Mouse (Mus musculus) frontal cortex, postnatal 36 days (tissue): Measurements from ENCODE around the gene Spata31d1b.
"Not testable (repeated sequence)": the region's sequence is repeated elsewhere in the genome, so short reads cannot be mapped to it uniquely, and the experiment has no call there.

Experiments
- DNase-seq, 2 experiments: peaks; one replicate each; pipeline ENCODE4 v3.0.0; 2022; ENCODE audit warnings: low spot score in 2 of 2

Spata31d1b gene

DNA sequence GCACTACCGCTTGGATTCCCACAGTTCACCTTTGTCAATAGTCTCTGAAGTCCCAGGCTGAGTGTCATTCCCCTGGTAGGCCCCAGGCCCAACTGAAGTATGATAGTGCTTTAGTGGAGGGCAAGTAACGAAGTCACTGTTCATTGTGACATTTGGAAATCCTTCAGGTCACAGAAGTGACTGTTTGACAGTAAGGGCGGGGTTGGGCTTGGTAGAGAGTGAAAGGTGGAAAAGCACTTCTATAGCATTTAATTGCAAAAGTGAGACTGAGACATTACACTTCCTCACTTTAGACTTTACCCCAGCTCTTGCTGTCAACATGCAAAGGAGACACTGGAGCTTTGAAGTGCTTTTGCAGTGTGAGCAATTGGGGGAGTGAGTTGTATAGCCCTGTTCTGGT, 18.1 kb upstream of the Spata31d1b start, which contains the start of gene 4921517D22Rik:
Gene 4921517D22Rik, minus strand, starts transcription at position 101 of the 400 bp plus-strand sequence.
- DNase-seq, result no peak

DNA sequence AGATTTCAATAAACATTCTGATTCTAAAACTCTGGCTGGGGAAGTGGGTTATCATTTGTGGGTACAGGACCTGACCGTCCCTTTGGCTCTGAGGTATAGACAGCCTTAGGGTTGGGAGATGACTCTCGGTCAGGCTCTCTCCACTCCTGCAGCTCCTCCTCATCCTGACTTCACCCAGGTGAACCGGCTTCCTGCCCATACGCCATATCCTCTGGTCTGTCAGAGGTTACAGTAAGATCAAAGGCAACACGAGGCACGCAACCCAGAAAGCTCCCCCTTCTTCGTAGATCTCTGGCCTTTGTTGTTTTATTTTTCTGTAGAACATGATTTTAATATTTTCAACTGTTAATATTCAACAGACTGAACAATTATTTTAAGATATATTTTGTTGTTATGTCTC, 16.3 kb upstream of the Spata31d1b start:
- no peak for DNase-seq

DNA sequence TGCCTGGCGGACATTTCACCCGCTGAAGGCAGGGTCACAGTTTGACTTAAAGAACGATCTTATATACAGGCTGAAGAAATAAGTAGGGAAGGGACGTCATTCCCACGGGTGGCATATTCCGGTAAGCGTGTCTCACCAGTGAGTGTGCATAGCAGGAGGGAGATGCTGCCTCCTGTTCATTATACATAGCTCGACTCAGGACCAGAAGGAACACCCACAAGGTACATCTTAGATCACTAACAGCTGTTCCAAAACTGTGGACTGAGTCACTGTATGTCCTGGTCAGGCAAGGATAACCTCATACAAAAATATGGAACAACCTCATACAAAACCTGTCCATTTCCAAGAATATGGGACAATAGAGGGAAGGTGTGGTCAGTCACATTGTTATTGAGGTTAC, 13.0 kb upstream of the Spata31d1b start:
- DNase-seq, result peak; percentile 15 to 33

DNA sequence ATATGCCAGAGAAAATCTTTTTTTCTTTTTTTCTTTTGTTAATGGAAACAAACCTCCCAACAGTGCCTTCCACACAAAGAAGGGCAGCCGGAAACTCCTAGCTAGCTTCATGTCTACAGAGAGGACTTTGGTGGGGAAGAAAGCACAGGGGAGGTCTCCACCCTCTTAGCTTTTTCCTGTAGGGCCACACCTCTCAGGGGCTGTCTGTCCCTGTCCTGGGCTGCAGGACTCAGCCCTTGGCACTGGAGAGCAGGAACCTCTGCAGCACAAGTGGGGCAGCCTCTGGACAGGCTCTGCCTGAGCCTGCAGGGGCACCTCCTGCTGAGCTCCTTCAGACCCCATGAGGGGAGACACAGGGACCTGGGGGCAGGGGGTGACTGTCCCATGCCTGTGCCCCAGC, 11.9 kb upstream of the Spata31d1b start:
- DNase-seq, result not testable (repeated sequence)

DNA sequence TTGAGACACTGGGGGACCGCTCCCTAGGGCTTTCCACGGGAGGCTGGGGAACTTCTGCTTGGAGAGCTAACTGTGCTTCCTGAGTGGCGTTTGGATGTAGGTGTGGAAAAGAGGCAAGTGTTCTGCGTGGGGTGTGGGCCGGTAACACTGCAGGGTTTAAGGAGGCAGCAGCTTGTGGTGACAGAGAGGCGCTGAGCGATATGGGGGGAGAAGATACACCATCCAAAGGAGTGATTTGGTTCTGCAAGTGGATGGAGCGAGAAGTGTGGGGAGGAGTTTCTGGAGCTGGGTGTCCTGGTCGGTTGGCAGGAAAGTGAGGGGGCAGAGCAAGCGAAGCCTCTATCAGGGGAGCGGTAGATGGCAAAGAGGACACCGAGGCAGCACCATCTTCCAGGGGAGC, 8.6 kb upstream of the Spata31d1b start:
- peak; percentile 45 to 54 for DNase-seq

DNA sequence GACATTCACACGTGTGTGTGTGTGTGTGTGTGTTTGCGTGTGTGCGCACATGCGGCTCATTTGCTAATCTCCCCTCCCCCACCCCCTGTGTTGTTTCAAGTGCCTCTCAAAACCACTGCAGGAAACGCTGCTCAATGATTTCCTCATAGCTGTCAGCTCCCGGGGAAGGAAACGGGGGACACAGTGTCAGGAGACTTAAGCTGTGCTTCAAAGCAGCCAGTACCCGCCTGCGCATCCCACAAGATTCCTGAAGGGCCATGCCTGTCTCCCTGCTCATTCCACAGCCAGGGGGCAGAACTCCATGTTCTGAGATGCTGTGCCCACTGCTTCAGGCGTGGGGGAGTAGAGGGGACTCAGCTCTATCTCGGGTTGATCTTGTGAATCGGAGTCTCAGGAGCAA, 7.5 kb upstream of the Spata31d1b start:
- DNase-seq, result peak; percentile 14 to 41

DNA sequence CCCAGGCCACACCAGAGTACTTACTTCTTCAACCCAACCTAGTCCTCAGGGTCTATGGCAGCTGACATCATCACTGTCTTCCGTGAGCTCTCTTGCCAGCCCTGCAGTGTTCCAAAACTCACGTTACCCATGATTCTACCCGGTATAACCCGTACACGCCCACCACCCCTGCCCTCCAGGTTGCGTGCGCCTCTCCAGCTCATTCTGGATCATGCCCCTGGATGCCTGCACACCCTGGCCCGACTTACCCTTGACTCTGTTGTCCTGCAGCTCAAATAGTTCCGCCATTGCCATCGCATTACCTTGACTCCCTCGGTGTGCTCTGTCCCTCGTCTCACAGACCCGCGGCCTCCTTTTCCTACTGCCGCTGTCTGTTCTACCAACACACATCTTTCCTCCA, 1.9 kb upstream of the Spata31d1b start, which contains the start of gene Spata31d1a:
Gene Spata31d1a, minus strand, starts transcription at position 101 of the 400 bp plus-strand sequence.
- no peak for DNase-seq

DNA sequence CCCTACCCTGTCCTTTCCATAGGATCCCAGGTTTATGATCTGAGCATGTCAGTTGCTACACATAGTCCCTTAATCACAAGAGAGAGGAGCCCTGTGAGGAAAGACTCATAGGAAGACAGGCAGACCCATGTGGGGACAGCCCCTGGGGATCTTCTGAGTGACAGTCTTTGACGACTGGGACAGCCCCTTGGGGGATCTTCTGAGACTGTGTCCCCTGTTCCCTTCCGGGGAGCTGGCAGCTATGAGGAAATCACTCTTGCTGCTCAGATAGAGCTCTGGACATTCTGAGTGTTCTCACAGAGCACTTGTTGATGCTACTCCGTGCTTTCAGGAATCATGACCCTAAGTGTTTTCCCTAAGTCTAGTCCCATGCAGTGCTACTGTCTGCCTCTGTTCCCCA, 1.6 kb downstream of the Spata31d1b start:
- no peak for DNase-seq

DNA sequence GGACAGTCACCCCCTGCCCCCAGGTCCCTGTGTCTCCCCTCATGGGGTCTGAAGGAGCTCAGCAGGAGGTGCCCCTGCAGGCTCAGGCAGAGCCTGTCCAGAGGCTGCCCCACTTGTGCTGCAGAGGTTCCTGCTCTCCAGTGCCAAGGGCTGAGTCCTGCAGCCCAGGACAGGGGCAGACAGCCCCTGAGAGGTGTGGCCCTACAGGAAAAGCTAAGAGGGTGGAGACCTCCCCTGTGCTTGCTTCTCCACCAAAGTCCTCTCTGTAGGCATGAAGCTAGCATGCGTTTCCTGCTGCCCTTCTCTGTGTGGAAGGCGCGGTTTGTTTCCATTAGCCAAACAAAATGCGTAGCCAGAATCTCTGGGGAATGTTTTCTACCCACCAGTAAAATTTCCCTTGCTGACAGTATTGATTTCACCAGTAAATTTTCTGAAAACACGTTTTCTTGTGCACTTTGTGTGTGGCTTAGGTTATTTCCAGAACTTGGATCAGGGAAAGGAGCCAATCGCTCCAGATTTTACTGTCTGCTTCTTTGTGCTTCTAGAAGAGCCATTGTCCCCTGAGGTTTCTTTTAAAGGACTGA, 6.9 kb downstream of the Spata31d1b start:
- not testable (repeated sequence) for DNase-seq

DNA sequence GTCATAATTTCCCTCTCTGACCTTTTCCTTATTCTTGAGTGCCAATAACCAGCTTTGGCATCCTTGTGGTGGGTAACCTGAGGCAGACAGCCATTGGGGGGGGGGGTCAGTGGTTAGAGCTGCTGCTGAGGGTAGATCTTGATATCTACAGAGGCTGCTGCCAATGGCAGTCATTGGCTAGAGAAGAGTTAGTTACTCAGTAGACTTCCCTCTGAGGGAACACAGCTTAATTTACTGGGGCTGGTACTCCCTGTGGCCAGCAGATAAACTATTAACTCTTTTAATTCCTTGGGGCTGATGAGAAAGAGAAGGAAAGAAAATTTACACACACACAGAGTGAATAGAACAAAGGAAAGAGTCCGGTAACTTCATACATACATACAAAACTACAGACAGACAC, 7.4 kb downstream of the Spata31d1b start:
- DNase-seq, result no peak

DNA sequence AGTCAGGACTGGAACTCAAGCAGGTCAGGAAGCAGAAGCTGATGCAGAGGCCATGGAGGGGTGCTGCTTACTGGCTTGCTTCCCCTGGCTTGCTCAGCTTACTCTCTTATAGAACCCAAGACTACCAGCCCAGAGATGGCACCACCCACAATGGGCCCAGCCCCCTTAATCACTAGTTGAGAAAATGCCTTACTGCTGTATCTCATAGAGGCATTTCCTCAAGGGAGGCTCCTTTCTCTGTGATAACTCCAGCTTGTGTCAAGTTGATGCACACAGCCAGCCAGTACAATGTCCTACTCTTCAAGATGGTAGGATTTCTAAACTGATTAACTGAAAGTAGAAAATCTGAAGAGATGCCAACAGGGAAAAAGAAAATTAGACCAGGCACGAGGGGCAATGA, 10.0 kb downstream of the Spata31d1b start:
- not testable (repeated sequence) for DNase-seq

DNA sequence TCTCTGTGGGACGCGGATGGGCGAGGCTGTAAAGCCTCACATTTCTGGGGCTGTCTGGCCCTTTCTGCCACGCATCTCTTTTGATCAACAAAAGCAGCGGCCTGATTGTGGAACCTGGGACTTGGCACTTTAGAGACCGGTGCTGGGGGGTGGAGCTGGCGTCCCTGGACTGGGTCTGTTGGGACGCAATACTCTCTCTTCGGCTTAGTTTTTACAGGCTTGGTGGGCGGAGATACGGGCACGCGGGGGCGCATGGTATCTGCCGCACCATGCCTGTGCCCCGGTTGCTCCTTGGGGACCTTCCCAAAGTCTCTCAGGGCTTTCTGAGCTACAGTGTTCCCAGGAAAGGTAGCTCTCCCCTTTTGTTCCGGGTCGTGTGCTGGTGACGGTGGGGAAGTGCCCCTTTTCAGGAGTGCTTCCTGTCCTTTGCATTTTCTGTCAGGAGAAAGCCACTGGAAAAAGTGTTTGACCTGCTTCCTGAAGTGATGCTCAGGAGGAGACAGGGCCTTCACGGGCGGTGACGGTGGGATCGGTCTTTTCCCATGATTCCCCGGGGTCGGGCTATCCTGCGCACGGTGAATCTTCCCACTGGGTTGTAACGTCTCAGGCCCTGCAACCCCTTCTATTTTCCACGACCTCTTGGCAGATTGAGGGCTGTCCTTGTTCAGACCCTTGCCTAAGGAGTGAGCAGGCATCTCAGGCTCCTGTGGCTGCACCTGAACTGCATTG, 14.2 kb downstream of the Spata31d1b start:
- DNase-seq, result no peak

DNA sequence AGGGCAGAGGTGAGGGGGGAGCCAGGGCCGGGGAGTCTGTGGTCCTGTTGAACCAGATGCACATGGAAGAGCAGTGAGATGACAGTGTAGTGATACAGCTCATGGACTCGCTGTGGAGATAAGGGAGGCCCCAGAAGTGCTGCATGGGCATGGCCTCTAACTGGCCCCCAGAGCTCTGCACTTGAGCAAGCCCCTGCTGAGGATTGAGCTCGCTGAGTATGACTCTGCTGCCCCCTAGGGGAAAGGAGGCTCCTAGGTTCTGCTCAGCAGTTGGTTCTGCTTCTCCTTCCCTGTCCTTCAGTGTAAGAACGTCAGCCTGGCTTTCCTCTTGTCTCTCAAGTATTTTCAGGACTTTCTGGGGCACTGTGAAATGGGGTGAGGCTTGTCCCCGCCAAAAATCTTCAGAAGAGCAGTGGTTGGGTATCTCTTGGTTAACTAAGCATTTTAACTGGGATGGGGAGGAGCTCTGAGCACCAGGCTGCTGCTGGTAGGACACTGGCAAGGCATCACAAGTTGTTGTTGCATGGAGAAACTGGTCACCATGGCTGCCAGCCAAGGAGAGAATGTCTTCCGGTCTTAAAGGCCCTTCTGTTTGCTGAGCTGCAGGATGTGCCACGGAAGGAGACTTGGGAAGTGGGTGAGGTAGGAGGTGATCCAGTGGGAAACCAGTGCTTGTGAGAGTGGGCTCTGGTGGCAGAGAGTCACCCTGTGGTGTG, 16.5 kb downstream of the Spata31d1b start:
- peak; percentile 86 to 89 for DNase-seq

DNA sequence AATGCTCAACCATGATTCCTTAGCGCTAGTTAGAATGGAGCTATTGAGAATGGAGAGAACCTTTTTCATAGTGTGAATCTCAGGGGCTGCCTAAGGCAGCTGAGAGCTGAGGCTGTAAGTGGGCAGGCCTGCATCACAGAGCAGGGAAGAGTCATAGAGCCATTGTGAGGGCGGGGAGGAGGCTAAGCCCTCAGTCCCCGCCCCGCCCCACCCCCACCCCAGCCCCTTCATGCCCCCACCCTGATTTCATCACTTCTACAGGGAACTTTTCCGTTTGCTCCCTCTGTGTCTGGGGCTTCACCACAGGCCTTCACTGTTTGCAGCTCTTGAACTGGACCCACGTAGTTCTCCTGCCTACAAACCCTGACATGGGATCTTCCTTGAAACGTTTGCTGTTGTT, 19.6 kb downstream of the Spata31d1b start, which contains the start of gene Spata31d1d:
Gene Spata31d1d, minus strand, starts transcription at position 101 of the 400 bp plus-strand sequence.
- DNase-seq, result no peak

DNA sequence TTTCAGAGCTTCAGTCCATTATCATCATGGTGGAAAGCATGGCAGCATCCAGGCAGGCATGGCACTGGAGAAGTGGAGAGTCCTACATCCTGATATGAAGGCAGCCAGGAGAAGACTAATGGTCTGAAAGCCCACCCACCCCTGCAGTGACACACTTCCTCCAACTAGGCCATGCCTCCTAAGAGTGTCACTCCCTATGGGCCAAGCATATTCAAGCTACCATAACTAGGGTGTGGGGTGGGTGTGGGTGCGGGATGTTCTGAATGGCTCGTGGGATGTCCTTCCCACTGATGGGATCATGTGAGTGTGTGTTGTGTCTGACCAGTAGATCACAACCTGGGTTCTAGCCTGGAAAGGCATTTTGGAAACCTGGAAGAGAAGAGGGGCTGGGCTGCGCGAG, 21.9 kb downstream of the Spata31d1b start:
- no peak for DNase-seq

DNA sequence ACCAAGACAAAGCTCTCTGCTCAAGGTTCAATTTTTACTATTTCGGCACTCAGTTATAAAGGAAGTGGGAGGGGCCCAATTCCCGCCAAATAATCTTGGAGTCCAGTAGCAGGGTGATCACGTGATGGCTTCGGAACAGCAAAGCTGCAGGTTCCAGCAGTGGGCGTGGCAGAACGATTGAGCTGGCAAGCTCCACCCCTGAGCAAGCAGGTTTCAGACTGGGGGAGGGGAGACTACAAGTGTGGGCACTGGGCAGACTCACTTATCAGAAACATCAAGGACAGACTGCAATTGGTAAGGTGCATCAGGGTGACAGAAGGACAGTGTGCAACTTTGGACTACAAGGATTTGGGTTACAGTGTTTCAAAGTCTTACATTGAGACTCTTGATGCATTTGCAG, 22.3 kb downstream of the Spata31d1b start:
- DNase-seq, result not testable (repeated sequence)

DNA sequence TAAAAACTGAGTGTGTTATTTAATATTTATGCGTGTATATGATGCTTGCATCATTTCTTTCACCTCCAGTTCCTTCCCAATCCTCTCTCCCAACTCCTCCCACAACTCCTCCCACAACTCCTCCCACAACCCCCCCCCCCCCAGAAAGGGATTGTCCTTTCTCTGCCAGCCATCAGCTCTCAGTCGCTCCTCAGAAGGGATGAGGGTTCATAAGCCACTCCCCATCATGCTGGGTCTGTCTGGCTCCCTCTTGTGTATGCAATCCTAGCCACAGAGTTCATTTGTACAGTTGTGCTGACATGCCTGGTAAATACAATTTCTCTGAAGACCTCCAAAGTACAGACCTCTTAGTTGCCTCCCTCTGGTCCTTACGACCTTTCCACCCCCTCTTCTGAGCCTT, 23.1 kb downstream of the Spata31d1b start:
- no peak for DNase-seq

DNA sequence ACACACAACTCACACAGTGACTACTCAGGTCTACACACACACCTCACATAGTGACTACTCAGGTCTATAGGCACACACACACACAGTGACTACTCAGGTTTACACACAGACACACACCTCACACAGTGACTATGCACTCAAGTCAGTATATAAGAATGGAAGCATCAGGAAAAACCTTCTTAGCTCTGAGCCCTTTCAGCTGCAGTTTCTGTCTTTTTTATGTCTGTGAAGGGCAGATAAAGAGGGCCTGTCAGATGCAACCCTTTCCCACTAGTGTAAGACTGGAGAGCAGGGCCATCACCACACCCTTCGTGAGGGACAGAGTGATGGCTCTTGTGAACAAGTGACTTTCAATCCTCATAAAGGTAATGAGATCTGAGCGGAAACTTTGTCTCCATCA, 26.4 kb downstream of the Spata31d1b start:
- no peak for DNase-seq

DNA sequence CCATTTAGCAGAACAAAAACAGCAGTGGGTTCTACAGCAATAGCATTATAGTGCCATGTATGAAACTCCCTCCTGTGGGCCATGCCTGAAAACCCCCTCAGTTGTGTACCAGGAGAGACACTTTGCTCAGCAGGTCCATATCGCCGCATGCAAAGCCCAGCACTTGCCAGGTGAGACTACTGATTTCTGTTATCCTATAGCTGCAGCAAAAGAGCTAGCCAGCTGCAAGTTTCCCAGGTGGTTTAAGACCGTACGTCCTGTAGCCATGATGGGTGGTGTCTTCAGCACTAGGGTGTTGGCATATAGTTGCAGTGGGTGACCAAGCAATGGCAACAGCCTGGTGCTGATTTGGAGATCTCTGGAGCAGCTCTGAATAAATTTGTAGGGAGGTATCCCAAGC, 27.3 kb downstream of the Spata31d1b start:
- DNase-seq, result no peak

DNA sequence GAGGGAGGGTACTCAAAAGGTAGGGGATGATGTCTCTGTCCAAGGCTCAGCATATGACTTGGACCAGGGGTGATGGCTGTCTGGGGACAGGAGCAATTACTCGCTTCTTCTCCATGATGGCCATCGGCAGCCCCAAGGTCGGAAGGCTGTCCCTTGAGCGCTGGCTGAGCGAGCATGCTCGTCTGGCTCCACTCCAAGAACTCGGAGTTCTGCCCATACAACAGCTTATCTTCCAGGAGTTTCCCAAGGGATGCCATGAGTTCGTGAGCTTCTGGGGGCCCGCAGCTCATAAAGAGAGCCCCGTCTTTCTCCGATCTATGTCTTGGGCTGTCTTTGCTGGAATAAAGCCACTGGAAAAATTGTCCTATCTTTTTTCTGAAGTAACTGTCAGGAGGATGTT, 29.0 kb downstream of the Spata31d1b start:
- no peak for DNase-seq

DNA sequence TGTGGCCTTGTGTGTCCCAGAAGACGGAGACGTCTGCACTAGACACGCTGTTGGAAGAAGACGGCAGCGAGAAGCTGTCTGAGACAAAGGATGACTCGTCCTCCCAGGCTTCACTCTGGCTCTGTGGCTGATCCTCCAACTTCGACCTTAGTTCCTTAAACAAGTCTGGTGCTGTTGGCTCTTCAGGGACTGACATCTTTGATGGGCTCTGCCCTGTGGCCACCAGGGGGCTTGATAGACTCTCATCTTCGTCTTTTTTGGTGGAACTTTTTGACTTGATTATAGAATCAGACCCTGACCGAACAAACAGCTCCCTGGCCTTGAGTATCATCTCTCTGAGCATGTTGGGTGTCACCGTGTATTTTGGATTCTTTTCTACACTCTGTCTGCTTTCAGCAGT, 29.6 kb downstream of the Spata31d1b start:
- DNase-seq, result no peak

DNA sequence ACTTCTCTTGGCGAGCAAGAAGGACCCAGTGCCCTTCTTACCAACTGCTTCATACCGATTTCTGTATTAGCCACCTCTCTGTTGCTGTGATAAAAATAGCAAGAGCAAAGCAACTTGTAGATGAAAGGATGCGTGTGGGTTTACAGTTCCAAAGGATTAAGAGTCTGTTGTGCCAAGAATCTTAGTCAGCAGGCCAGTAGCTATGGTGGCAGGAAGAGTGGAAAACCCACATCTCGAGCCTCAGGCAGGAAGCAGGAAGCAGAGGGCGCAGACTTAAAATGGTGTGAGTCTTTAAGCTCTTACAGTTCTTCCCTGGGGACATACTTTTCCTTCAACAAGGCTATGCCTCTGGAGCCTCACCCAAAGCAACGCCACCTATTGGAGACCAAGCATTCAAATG, 33.4 kb downstream of the Spata31d1b start:
- DNase-seq, result no peak

DNA sequence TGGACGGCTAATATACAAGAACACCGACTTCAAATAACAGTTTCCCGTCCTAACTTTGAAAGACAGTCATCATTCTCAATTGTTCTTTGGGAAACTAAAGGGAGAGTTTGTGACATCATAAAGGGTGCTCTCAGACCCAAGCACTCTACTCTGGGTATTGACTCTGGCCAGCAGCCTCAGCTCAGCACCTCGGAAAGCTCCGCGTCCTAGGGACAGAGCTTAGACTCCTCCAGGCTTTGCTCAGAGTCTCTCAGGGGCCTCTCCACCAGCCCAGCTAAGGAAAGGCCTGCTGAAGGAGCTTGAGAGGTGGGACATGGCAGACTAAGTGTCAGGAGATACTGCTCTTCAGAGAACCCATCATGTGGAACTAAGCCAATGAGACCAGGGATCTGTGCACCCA, 34.1 kb downstream of the Spata31d1b start:
- no peak for DNase-seq
